In genomic region chr2:168055910-168056665, GRCm38 (mm10) we compare ENCODE assay signal across 16 mouse cellular contexts. TPM values are rescaled to one million over a fixed set of nuclear protein-coding genes. Genes with fewer than 3 reads are reported as not detected.
DNase-seq lines count a peak whose midpoint lies in the region; ATAC-seq and TF ChIP-seq lines count a peak whose summit lies in the region.
"Had no signal": no experiment of that assay in that cellular context is flagged by ENCODE, and none has a peak within 500 bp of the region (broad histone marks: within the 10 kb centered on the region; RNA-seq: fewer than 3 reads in every experiment).

No protein-coding gene starts in this region.

- H3K9ac ChIP-seq in kidney, postnatal 0 days (ENCODE audit: low read depth, low read length), result no peak overlapping the region
- peak overlapping the region; percentile 39; the same call in 1 of the 2 replicates for H3K9ac ChIP-seq in intestine, embryonic 16.5 days (ENCODE audit: low read depth, low read length)
- H3K9ac ChIP-seq: forebrain, embryonic 12.5 days; hindbrain, embryonic 15.5 days; liver, embryonic 15.5 days; midbrain, embryonic 15.5 days had no signal

- H3K4me3 ChIP-seq in heart, embryonic 10.5 days, result peak overlapping the region; percentile 9; the same call in 1 of the 2 replicates
- no peak overlapping the region for H3K4me3 ChIP-seq in kidney, postnatal 0 days (replicated peaks; ENCODE audit: low read depth, low read length)
- H3K4me3 ChIP-seq in intestine, embryonic 16.5 days (ENCODE audit: low read length), result no peak overlapping the region
- H3K4me3 ChIP-seq: forebrain, embryonic 12.5 days; gastrocnemius, adult 2 months; hindbrain, embryonic 15.5 days; liver, embryonic 15.5 days; midbrain, embryonic 15.5 days had no signal

- peaks cover 45% of the 10 kb centered on the region for H3K4me1 ChIP-seq in heart, embryonic 10.5 days
- H3K4me1 ChIP-seq in kidney, postnatal 0 days (replicated peaks; ENCODE audit: insufficient read depth, low read length), result peaks cover 11% of the 10 kb centered on the region; the same call in 1 of the 2 replicates
- peaks cover 7% of the 10 kb centered on the region; the same call in 1 of the 2 replicates for H3K4me1 ChIP-seq in intestine, embryonic 16.5 days (ENCODE audit: control insufficient read depth, insufficient read depth, low read length)
- H3K4me1 ChIP-seq: hindbrain, embryonic 15.5 days; midbrain, embryonic 15.5 days had no signal

- 15% methylated on average over 14 of the region's 14 CpGs for whole genome bisulfite sequencing in heart, embryonic 10.5 days
- 41% methylated on average over 14 of the region's 14 CpGs for WGBS in kidney, postnatal 0 days
- 25% methylated on average over 14 of the region's 14 CpGs for WGBS in intestine, embryonic 16.5 days

- intact Hi-C loops in heart, postnatal 25 days (cut with DNase I), result no loop called here

- H3K36me3 ChIP-seq in heart, embryonic 10.5 days, result no peaks in the 10 kb centered on the region
- H3K36me3 ChIP-seq in kidney, postnatal 0 days (ENCODE audit: insufficient read depth, low read length), result no peaks in the 10 kb centered on the region
- H3K36me3 ChIP-seq in intestine, embryonic 16.5 days (ENCODE audit: control insufficient read depth, insufficient read depth, low read length), result no peaks in the 10 kb centered on the region
- H3K36me3 ChIP-seq: forebrain, embryonic 12.5 days; G1E; hindbrain, embryonic 15.5 days; liver, embryonic 15.5 days; midbrain, embryonic 15.5 days had no signal

- no peak for DNase-seq in heart, embryonic 10.5 days (ENCODE audit: low spot score)
- no peak for DNase-seq in heart, postnatal 25 days (ENCODE audit: low spot score)
- DNase-seq in kidney, postnatal 0 days (ENCODE audit: low spot score), result peak; percentile 72
- no peak for DNase-seq in kidney, postnatal 36 days
- DNase-seq in ZHBTc4 (ENCODE audit: low read depth, low spot score), result peak; percentile 26
- DNase-seq in ovary, adult 18-20 months (ENCODE audit: low spot score), result no peak
- DNase-seq in adrenal gland, adult (ENCODE audit: inconsistent age in 2 of 2, low spot score in 1 of 2), result no peak
- DNase-seq: cerebellum, postnatal 14 days; gastrocnemius, adult 2 months; right cerebral cortex, postnatal 4 days had no signal

- H3K27me3 ChIP-seq in heart, embryonic 10.5 days (ENCODE audit: insufficient read depth, poor library complexity, severe bottlenecking), result peaks cover 9% of the 10 kb centered on the region
- no peaks in the 10 kb centered on the region for H3K27me3 ChIP-seq in kidney, postnatal 0 days (ENCODE audit: insufficient read depth, low read length)
- no peaks in the 10 kb centered on the region for H3K27me3 ChIP-seq in intestine, embryonic 16.5 days (replicated peaks; ENCODE audit: control insufficient read depth, insufficient read depth, low read length)

- no peak overlapping the region for H3K4me2 ChIP-seq in kidney, postnatal 0 days (ENCODE audit: low read length)
- no peak overlapping the region for H3K4me2 ChIP-seq in intestine, embryonic 16.5 days (ENCODE audit: low read depth, low read length)
- H3K4me2 ChIP-seq: forebrain, embryonic 12.5 days; hindbrain, embryonic 15.5 days; liver, embryonic 15.5 days; midbrain, embryonic 15.5 days had no signal

- TF ChIP-seq CTCF in kidney, postnatal 0 days (IDR thresholded peaks at IDR 0.05; ENCODE audit: low read depth), result no peak

- H3K9me3 ChIP-seq in heart, embryonic 10.5 days, result no peaks in the 10 kb centered on the region
- no peaks in the 10 kb centered on the region for H3K9me3 ChIP-seq in kidney, postnatal 0 days (replicated peaks; ENCODE audit: low read length)
- H3K9me3 ChIP-seq in intestine, embryonic 16.5 days (ENCODE audit: control insufficient read depth, low read length), result no peaks in the 10 kb centered on the region
- H3K9me3 ChIP-seq: forebrain, embryonic 12.5 days; hindbrain, embryonic 15.5 days; liver, embryonic 15.5 days; midbrain, embryonic 15.5 days had no signal

- ATAC-seq in kidney, postnatal 0 days (replicated peaks; ENCODE audit: low FRiP score, low read depth), result no peak
- peak; percentile 21; the same call in 1 of the 2 replicates for ATAC-seq in intestine, embryonic 16.5 days
- ATAC-seq: midbrain, embryonic 15.5 days had no signal

- peak overlapping the region; percentile 79 for H3K27ac ChIP-seq in heart, embryonic 10.5 days
- no peak overlapping the region for H3K27ac ChIP-seq in kidney, postnatal 0 days
- peak overlapping the region; percentile 47; the same call in 1 of the 2 replicates for H3K27ac ChIP-seq in intestine, embryonic 16.5 days (ENCODE audit: low read length)
- H3K27ac ChIP-seq: forebrain, embryonic 12.5 days; gastrocnemius, adult 2 months; hindbrain, embryonic 15.5 days; liver, embryonic 15.5 days; midbrain, embryonic 15.5 days had no signal

RNA-seq across cellular contexts. Expression of gene Pard6b, which starts 24.7 kb away (rescaled TPM):
- 12.2 and 15.0 TPM in 2 replicates for polyA plus RNA-seq in heart, embryonic 10.5 days (2016; fragmentation: Nextera tagmentation; extraction: Ambion mirVana)
- 1 to 10 TPM; 3.1 to 3.4 TPM for total RNA-seq in heart, postnatal 25 days (2021)
- 28.6 and 29.6 TPM in 2 replicates for polyA plus RNA-seq in kidney, postnatal 0 days (2015; fragmentation: Nextera tagmentation; extraction: Ambion mirVana)
- 7.8 and 13.9 TPM in 2 replicates for polyA plus RNA-seq in intestine, embryonic 16.5 days (2015; fragmentation: Nextera tagmentation; extraction: Ambion mirVana)

RNA-seq across cellular contexts. Expression of gene Ripor3, which starts 45.7 kb away (rescaled TPM):
- 1.3 and 2.5 TPM in 2 replicates for polyA plus RNA-seq in heart, embryonic 10.5 days (2016; fragmentation: Nextera tagmentation; extraction: Ambion mirVana)
- total RNA-seq in heart, postnatal 25 days (2021), result under 1 TPM; 0.49 to 0.75 TPM
- 2.3 and 2.8 TPM in 2 replicates for polyA plus RNA-seq in kidney, postnatal 0 days (2015; fragmentation: Nextera tagmentation; extraction: Ambion mirVana)
- 2.7 and 3.1 TPM in 2 replicates for polyA plus RNA-seq in intestine, embryonic 16.5 days (2015; fragmentation: Nextera tagmentation; extraction: Ambion mirVana)

Comparison
In these comparisons a context has a peak if more than half of its experiments do, and no peak if none do; other contexts are left out.
1. DNase-seq: peak in kidney, postnatal 0 days (single experiment) and ZHBTc4 (single experiment); none in heart, embryonic 10.5 days (single experiment), heart, postnatal 25 days (single experiment), kidney, postnatal 36 days (0 of 2), ovary, adult 18-20 months (single experiment) and adrenal gland, adult (0 of 2).